Mouse (Mus musculus): ENCODE data around the gene Olfr1058. TPM values are rescaled to one million over a fixed set of nuclear protein-coding genes. Genes with fewer than 3 reads are reported as not detected.

The Olfr1058 gene
- total RNA-seq (2023), result not detected

DNA sequence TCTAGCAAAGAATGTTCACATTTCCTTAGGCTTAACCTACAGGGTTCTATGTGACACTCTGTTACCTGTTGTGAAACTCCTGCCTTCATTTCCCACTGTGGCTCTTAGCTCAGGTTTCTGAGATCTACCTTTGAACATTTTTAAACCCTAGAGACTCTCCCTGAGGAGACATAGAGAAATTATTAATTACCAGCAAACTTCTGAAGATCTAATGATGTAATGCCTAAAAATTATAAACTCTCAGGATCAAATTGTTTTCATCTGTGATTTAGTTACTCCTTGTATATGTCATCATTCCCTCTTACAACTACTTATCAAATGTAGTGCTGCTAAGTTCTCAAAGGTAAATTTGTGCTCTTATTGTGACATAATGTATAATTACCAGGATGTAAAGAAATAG lies at the start of gene Olfr1058:
Gene Olfr1058, minus strand, starts transcription at position 101 of the 400 bp plus-strand sequence.

DNA sequence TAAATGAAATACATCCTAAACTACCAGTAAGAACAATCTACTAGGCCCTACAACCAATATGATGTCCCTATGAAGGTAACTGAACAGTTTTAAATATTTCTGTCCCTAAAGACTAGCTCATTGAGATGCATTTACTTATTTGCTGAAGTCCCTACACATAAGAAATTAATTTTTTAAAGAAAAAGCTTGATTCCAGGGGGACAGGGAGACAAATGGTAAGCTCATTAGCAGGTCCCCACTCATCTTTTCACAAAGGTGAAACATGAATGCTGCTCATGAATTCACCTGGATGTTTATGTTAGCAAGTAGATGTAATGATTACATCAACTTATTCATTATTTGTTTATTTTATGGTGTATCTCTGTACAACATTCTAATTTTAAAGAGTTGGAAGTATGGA lies 38.3 kb upstream of the Olfr1058 start, which contains the start of gene Olfr1062:
Gene Olfr1062, minus strand, starts transcription at position 101 of the 400 bp plus-strand sequence.

DNA sequence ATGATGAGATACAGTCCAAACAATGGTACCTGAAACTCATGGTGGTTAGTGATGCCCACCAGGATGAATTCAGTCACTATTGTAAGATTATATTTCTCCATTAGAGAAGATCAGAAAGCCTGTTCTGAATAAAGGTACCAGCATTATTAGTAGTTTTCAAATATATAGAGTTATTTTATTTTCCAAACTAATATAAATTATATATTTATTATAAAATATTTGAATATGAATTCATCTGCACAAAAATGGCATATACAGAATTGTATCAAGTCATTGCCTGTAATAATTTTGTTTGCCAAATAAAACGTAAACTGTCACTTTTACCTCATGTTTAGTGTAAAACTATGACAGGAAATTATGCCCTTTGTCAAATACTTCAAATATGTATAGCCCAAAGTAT lies 25.6 kb upstream of the Olfr1058 start, which contains the start of gene Olfr1061:
Gene Olfr1061, minus strand, starts transcription at position 101 of the 400 bp plus-strand sequence.

DNA sequence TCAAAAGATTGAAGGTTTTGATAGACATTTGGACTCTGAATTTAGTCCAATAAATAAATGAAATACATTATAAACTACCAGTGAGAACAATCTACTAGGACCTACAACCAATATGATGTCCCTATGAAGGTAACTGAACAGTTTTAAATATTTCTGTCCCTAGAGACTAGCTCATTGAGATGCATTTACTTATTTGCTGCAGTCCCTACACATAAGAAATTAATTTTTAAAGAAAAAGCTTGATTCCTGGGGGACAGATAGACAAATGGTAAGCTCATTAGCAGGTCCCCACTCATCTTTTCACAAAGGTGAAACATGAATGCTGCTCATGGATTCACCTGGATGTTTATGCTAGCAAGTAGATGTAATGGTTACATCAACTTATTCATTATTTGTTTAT lies 10.1 kb downstream of the Olfr1058 start, which contains the start of gene Olfr1057:
Gene Olfr1057, minus strand, starts transcription at position 101 of the 400 bp plus-strand sequence.

DNA sequence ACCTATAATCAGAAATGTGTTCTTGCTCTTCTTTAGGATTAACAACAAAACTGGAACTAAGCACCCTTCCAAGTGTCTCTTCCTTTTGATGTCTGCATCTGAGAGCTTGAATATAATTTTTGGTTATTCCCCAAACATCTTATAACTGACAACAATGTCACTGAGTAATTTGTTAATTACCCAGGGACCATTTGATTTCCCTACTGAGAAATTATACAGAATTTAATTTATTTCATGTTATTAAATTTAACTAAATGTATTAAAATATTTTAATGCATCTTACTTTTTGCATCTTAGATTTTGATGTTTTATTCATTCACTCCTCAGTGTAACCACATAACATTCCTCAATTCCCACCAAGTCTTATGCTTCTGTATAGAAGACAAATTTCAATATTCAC lies 26.0 kb downstream of the Olfr1058 start, which contains the start of gene Olfr1056:
Gene Olfr1056, minus strand, starts transcription at position 101 of the 400 bp plus-strand sequence.

DNA sequence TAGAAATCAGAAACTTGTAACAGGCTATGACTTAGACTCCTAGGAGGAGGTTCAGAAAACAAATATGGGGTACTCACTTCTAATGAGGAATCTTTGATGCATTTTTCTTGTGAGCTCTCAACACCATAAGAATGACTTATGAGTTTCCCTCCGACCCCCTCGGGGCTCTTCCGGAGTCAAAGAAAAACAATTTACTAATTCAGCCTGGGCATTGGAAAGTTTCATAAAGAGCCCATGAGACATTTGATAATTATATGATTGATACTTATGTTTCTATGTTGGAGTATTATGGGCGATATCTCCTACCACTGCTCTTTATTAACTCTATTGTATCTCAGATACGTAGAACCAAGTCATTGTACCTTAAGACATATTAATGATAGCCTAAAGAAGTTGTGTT lies 38.2 kb downstream of the Olfr1058 start, which contains the start of gene Olfr1055:
Gene Olfr1055, minus strand, starts transcription at position 101 of the 400 bp plus-strand sequence.

DNA sequence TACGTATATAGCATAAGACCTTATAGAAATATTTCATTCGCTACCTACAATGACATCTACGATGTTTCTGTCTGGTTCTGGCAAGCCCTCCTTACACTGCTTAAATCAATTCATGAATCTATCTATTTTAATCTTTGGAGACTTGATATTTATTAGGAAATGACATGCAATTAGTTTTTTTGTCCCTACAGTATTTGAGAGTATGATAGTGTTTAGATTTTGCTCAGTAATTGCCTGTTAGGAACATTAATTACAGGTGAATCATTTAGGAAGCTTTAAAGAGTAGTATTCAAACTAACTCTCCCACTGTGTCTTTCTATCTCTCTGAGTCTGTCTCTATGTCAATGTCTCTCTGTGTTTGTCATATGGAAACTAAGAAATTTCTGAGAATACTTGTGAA lies 53.0 kb downstream of the Olfr1058 start, which contains the start of gene Olfr1054:
Gene Olfr1054, minus strand, starts transcription at position 101 of the 400 bp plus-strand sequence.

Other genes with a start within 250 kb of the Olfr1058 start
- gene Olfr1040, start 241.8 kb downstream of the Olfr1058 start, total RNA-seq (2023), result not detected
- not detected for gene Olfr1042, start 226.7 kb downstream of the Olfr1058 start, total RNA-seq (2023)
- not detected for gene Olfr1043, start 221.0 kb downstream of the Olfr1058 start, total RNA-seq (2023)
- gene Olfr1044, start 210.7 kb downstream of the Olfr1058 start, total RNA-seq (2023), result not detected
- gene Olfr52, start 202.9 kb downstream of the Olfr1058 start, total RNA-seq (2023), result not detected
- gene Olfr1045, start 185.6 kb downstream of the Olfr1058 start, total RNA-seq (2023), result not detected
- not detected for gene Olfr1046, start 169.2 kb downstream of the Olfr1058 start, total RNA-seq (2023)
- not detected for gene Olfr1047, start 157.2 kb downstream of the Olfr1058 start, total RNA-seq (2023)
- gene Olfr1048, start 148.3 kb downstream of the Olfr1058 start, total RNA-seq (2023), result not detected
- gene Olfr1049, start 130.2 kb downstream of the Olfr1058 start, total RNA-seq (2023), result not detected
- not detected for gene Olfr1051, start 109.5 kb downstream of the Olfr1058 start, total RNA-seq (2023)
- gene Olfr1052, start 96.1 kb downstream of the Olfr1058 start, total RNA-seq (2023), result not detected
- not detected for gene Olfr1053, start 73.3 kb downstream of the Olfr1058 start, total RNA-seq (2023)
- gene Olfr1054, start 53.1 kb downstream of the Olfr1058 start, total RNA-seq (2023), result not detected
- not detected for gene Olfr1055, start 38.3 kb downstream of the Olfr1058 start, total RNA-seq (2023)
- gene Olfr1056, start 26.1 kb downstream of the Olfr1058 start, total RNA-seq (2023), result not detected
- not detected for gene Olfr1057, start 10.2 kb downstream of the Olfr1058 start, total RNA-seq (2023)
- gene Olfr1061, start 25.5 kb upstream of the Olfr1058 start, total RNA-seq (2023), result not detected
- gene Olfr1062, start 38.2 kb upstream of the Olfr1058 start, total RNA-seq (2023), result not detected
- gene Olfr1065, start 62.0 kb upstream of the Olfr1058 start, total RNA-seq (2023), result not detected
- not detected for gene Olfr1066, start 67.7 kb upstream of the Olfr1058 start, total RNA-seq (2023)
- gene Olfr228, start 98.8 kb upstream of the Olfr1058 start, total RNA-seq (2023), result not detected
- not detected for gene Olfr1076, start 119.9 kb upstream of the Olfr1058 start, total RNA-seq (2023)
- gene Olfr1079, start 153.9 kb upstream of the Olfr1058 start, total RNA-seq (2023), result not detected
- gene Olfr1080, start 169.7 kb upstream of the Olfr1058 start, total RNA-seq (2023), result not detected
- not detected for gene Olfr1082, start 210.4 kb upstream of the Olfr1058 start, total RNA-seq (2023)